Mouse (Mus musculus) stomach, embryonic 16.5 days (tissue): ENCODE data around the gene Cxcl17. TPM values are rescaled to one million over a fixed set of nuclear protein-coding genes. Genes with fewer than 3 reads are reported as not detected.
"Not testable (repeated sequence)": the region's sequence is repeated elsewhere in the genome, so short reads cannot be mapped to it uniquely, and the experiment has no call there.

Source experiments
- ATAC-seq: fragments of 200-750 bp; cut with Nextera tagmentation; 2 replicates; pipeline ENCODE4 v1.8.0; 2017; ENCODE audit warnings: moderate number of reproducible peaks, moderate TSS enrichment; ENCODE audit not compliant: insufficient read depth, low FRiP score
- H3K27ac ChIP-seq: fragments of 300-500 bp; sonication (generic); 2 replicates; pipeline ENCODE4 v1.5.1; 2014; ENCODE audit warnings: low read length
- H3K27me3 ChIP-seq: fragments of 300-500 bp; sonication (generic); 2 replicates; pipeline ENCODE4 v1.6.1; 2014; ENCODE audit warnings: low read length, control low read depth, mixed read lengths; ENCODE audit not compliant: control insufficient read depth, insufficient read depth
- H3K36me3 ChIP-seq: fragments of 300-500 bp; sonication (generic); 2 replicates; pipeline ENCODE4 v1.6.1; 2014; ENCODE audit warnings: low read length; ENCODE audit not compliant: control insufficient read depth, insufficient read depth
- H3K4me1 ChIP-seq: fragments of 300-500 bp; sonication (generic); 2 replicates; pipeline ENCODE4 v1.6.1; 2014; ENCODE audit warnings: low read length, control low read depth, mixed read lengths; ENCODE audit not compliant: control insufficient read depth, insufficient read depth
- H3K4me2 ChIP-seq: fragments of 300-500 bp; sonication (generic); 2 replicates; pipeline ENCODE4 v1.6.1; 2014; ENCODE audit warnings: low read depth, low read length, mixed read lengths
- H3K4me3 ChIP-seq: fragments of 300-500 bp; sonication (generic); replicated peaks from 2 replicates; pipeline ENCODE4 v1.5.1; 2014; ENCODE audit warnings: mild to moderate bottlenecking, low read length
- H3K9ac ChIP-seq: fragments of 300-500 bp; sonication (generic); 2 replicates; pipeline ENCODE4 v1.6.1; 2014; ENCODE audit warnings: low read length
- H3K9me3 ChIP-seq: fragments of 300-500 bp; sonication (generic); replicated peaks from 2 replicates; pipeline ENCODE4 v1.6.1; 2016; ENCODE audit warnings: low read length, control low read depth; ENCODE audit not compliant: control insufficient read depth
- WGBS: fragments of 180-500 bp; shearing (Covaris S2); extraction: QIAGEN DNeasy Blood & Tissue Kit; methylation state at CpG from one replicate; pipeline ENCODE4 v1.1.7; 2014; 5-methylcytosine and 5-hydroxymethylcytosine counted together
- polyA plus RNA-seq: library from polyadenylated mRNA; unstranded; fragments of >200 nt; fragmentation: Nextera tagmentation; extraction: Ambion mirVana; gene quantifications from 2 replicates; pipeline ENCODE4 v1.2.1, GENCODE M21; 2015

Cxcl17 gene
- 0.61 and 0.64 TPM in 2 replicates for polyA plus RNA-seq

- Histone ChIP-seq H3K9me3 (no peaks in the 10 kb centered on the region), H3K4me1 (no peaks in the 10 kb centered on the region), H3K9ac (no peak within 1 kb of the TSS), H3K27me3 (no peaks in the 10 kb centered on the region), H3K36me3 (no peaks in the 10 kb centered on the region), H3K4me2 (no peak within 1 kb of the TSS), H3K4me3 (no peak within 1 kb of the TSS), H3K27ac (no peak within 1 kb of the TSS)
- WGBS: 43% methylated on average over 7 of the region's 7 CpGs
- no peak for ATAC-seq
These were observed at the start of gene Cxcl17 for GRCm38 (mm10) chr7:25412833-25413441. TSS of gene Cxcl17 (minus strand) at chr7:25412886.

GRCm38 (mm10) chr7:25462033-25462337 is 49.3 kb upstream of the Cxcl17 start:
- H3K4me1 ChIP-seq, H3K4me2 ChIP-seq, H3K9me3 ChIP-seq, H3K27ac ChIP-seq, H3K4me3 ChIP-seq, H3K9ac ChIP-seq, ATAC-seq, H3K27me3 ChIP-seq, H3K36me3 ChIP-seq: not testable (repeated sequence)
- no CpG with 5 or more reads among the region's 1 CpGs for WGBS

GRCm38 (mm10) chr7:25461336-25462032 is 48.8 kb upstream of the Cxcl17 start:
- not testable (repeated sequence) for H3K36me3 ChIP-seq, H3K4me3 ChIP-seq, H3K27me3 ChIP-seq, H3K4me2 ChIP-seq, H3K9ac ChIP-seq, H3K9me3 ChIP-seq, ATAC-seq, H3K4me1 ChIP-seq, H3K27ac ChIP-seq
- WGBS: 35% methylated on average over 4 of the region's 5 CpGs

GRCm38 (mm10) chr7:25452103-25452502 is 39.4 kb upstream of the Cxcl17 start:
- no peaks in the 10 kb centered on the region for H3K4me1 ChIP-seq
- no peak for ATAC-seq
- H3K4me3 ChIP-seq: no peak overlapping the region
- no peak overlapping the region for H3K9ac ChIP-seq
- H3K9me3 ChIP-seq: no peaks in the 10 kb centered on the region
- 83% methylated on average over 3 of the region's 3 CpGs for WGBS
- H3K27ac ChIP-seq: no peak overlapping the region
- H3K36me3 ChIP-seq: no peaks in the 10 kb centered on the region
- no peaks in the 10 kb centered on the region for H3K27me3 ChIP-seq
- no peak overlapping the region for H3K4me2 ChIP-seq

- Histone ChIP-seq H3K9me3 (no peaks in the 10 kb centered on the region), H3K27ac (no peak overlapping the region), H3K9ac (no peak overlapping the region), H3K36me3 (no peaks in the 10 kb centered on the region), H3K27me3 (no peaks in the 10 kb centered on the region), H3K4me1 (no peaks in the 10 kb centered on the region), H3K4me2 (no peak overlapping the region), H3K4me3 (no peak overlapping the region)
- 21% methylated on average over 9 of the region's 9 CpGs for WGBS
- ATAC-seq: no peak
These were observed 37.5 kb upstream of the Cxcl17 start for GRCm38 (mm10) chr7:25449913-25450890.

GRCm38 (mm10) chr7:25440816-25441153 is 28.1 kb upstream of the Cxcl17 start:
- no peak for ATAC-seq

GRCm38 (mm10) chr7:25439978-25440815 is 27.5 kb upstream of the Cxcl17 start:
- WGBS: 75% methylated on average over 9 of the region's 9 CpGs
- Histone ChIP-seq H3K9ac (no peak overlapping the region), H3K27me3 (no peaks in the 10 kb centered on the region), H3K36me3 (no peaks in the 10 kb centered on the region), H3K4me1 (no peaks in the 10 kb centered on the region), H3K4me3 (no peak overlapping the region), H3K9me3 (no peaks in the 10 kb centered on the region), H3K27ac (peak overlapping the region; percentile 53), H3K4me2 (no peak overlapping the region)
- ATAC-seq: peak; percentile 45; the same call in 1 of the 2 replicates

More at GRCm38 (mm10) chr7:25440816-25441153, 28.1 kb upstream of the Cxcl17 start:
- WGBS: 88% methylated on average over 6 of the region's 6 CpGs
- H3K4me1 ChIP-seq: no peaks in the 10 kb centered on the region
- no peaks in the 10 kb centered on the region for H3K27me3 ChIP-seq
- H3K36me3 ChIP-seq: no peaks in the 10 kb centered on the region
- no peaks in the 10 kb centered on the region for H3K9me3 ChIP-seq
- no peak overlapping the region for H3K9ac ChIP-seq
- H3K4me2 ChIP-seq: no peak overlapping the region
- H3K27ac ChIP-seq: peak overlapping the region; percentile 53; the same call in 1 of the 2 replicates
- no peak overlapping the region for H3K4me3 ChIP-seq

GRCm38 (mm10) chr7:25439124-25439822 is 26.6 kb upstream of the Cxcl17 start:
- Histone ChIP-seq H3K27me3 (no peaks in the 10 kb centered on the region), H3K9me3 (no peaks in the 10 kb centered on the region), H3K4me1 (peaks cover 7% of the 10 kb centered on the region; the same call in 1 of the 2 replicates), H3K4me3 (no peak overlapping the region), H3K9ac (no peak overlapping the region), H3K36me3 (no peaks in the 10 kb centered on the region), H3K27ac (peak overlapping the region; percentile 53), H3K4me2 (no peak overlapping the region)
- ATAC-seq: 0 out of 2 replicates have a peak, but pooled peaks have one; percentile 34
- WGBS: 70% methylated on average over 8 of the region's 8 CpGs
